Mouse (Mus musculus): Measurements from ENCODE around the gene Bag6. TPM values are rescaled to one million over a fixed set of nuclear protein-coding genes. Genes with fewer than 3 reads are reported as not detected.
"Not testable (repeated sequence)": the region's sequence is repeated elsewhere in the genome, so short reads cannot be mapped to it uniquely, and the experiment has no call there.

The Bag6 gene
- polyA plus RNA-seq, 1 experiment = 145 TPM

DNA sequence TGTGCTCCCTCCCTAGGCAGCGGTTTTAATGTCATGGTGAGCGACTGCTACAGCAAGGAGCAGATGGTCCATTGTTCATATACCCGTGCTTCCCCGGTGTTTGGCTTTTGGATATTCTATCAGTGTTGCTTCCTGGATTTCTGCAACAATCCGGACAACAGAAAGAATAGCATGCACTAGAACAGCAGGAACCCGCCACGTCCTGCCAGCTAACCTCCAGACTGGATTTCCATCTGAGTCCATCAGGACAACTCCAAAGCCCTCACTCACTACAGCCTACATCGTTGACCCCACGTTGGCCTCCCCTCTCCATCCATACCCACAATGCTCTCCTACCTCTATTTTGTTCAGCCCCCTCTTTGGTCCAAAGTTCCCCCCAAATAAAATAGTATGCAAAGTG, 23.2 kb upstream of the Bag6 start:
- no peak for DNase-seq
- 72% methylated on average over 9 of the region's 9 CpGs for WGBS
- Histone ChIP-seq H3K4me1 (ENCODE audit: control insufficient read depth, insufficient read depth, low read length) (no peaks in the 10 kb centered on the region), H3K4me3 (ENCODE audit: insufficient read depth, low read depth, low read length) (no peak overlapping the region), H3K27ac (ENCODE audit: insufficient read depth, low read depth, low read length) (no peak overlapping the region), H3K27me3 (replicated peaks; ENCODE audit: control insufficient read depth, insufficient read depth, low read length) (no peaks in the 10 kb centered on the region), H3K36me3 (ENCODE audit: control insufficient read depth, insufficient read depth, low read length) (no peaks in the 10 kb centered on the region)
- TF ChIP-seq POLR2A (IDR thresholded peaks at IDR 0.05; ENCODE audit: low read depth, low read length) = no peak

- H3K36me3 ChIP-seq (ENCODE audit: control insufficient read depth, insufficient read depth, low read length) = peaks cover 3% of the 10 kb centered on the region; the same call in 1 of the 2 replicates
Observed at GRCm38 (mm10) chr17:35115046-35116019, 19.6 kb upstream of the Bag6 start, which contains the start of gene Ly6g5b. Gene Ly6g5b (minus strand): TSS chr17:35115428.

DNA sequence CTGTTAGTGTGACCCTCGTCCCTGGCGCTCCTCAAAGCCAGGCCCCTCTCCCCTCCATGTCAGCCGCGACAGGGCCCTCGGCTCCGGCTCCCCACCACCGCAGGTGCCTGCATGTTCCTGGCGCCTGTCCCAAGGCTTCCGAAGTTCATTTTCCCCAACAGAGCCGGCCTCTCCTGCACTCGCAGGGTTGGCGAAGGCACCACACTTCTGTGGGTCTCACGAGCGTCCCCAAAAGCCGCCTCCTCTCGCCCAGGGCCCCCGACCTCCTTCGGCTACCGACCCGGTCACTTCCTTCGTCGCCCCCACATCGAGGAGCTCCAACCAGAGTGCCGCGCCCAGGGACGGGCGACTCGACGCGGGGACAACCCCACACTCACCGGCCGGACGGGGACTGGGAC, 14.2 kb upstream of the Bag6 start:
- WGBS = 1% methylated on average over 33 of the region's 33 CpGs
- peak; percentile 66 for DNase-seq
- TF ChIP-seq POLR2A (IDR thresholded peaks at IDR 0.05; ENCODE audit: low read depth, low read length) (no peak), CTCF (conservative IDR thresholded peaks at IDR 0.05; ENCODE audit: insufficient read depth, insufficient read length, low read depth, low read length) (no peak)

More at GRCm38 (mm10) chr17:35115046-35116019, 19.6 kb upstream of the Bag6 start, which contains the start of gene Ly6g5b:
- no peak for TF ChIP-seq POLR2A (IDR thresholded peaks at IDR 0.05; ENCODE audit: low read depth, low read length)
- TF ChIP-seq CTCF (conservative IDR thresholded peaks at IDR 0.05; ENCODE audit: insufficient read depth, insufficient read length, low read depth, low read length) = peak; percentile 51
- DNase-seq = peak; percentile 45
- WGBS = 82% methylated on average over 8 of the region's 8 CpGs
- no peak within 1 kb of the TSS for H3K27ac ChIP-seq (ENCODE audit: insufficient read depth, low read depth, low read length)
- peaks cover 3% of the 10 kb centered on the region; the same call in 1 of the 2 replicates for H3K4me1 ChIP-seq (ENCODE audit: control insufficient read depth, insufficient read depth, low read length)
- no peak within 1 kb of the TSS for H3K4me3 ChIP-seq (ENCODE audit: insufficient read depth, low read depth, low read length)
- H3K27me3 ChIP-seq (replicated peaks; ENCODE audit: control insufficient read depth, insufficient read depth, low read length) = no peaks in the 10 kb centered on the region

GRCm38 (mm10) chr17:35121143-35121799, 13.7 kb upstream of the Bag6 start, which contains the start of gene Gpank1:
Gene Gpank1 (plus strand): TSS chr17:35121455.
- DNase-seq = peak; percentile 99
- H3K27me3 ChIP-seq (replicated peaks; ENCODE audit: control insufficient read depth, insufficient read depth, low read length) = no peaks in the 10 kb centered on the region
- peak; percentile 40 for TF ChIP-seq POLR2A (IDR thresholded peaks at IDR 0.05; ENCODE audit: low read depth, low read length)
- no peak for TF ChIP-seq CTCF (conservative IDR thresholded peaks at IDR 0.05; ENCODE audit: insufficient read depth, insufficient read length, low read depth, low read length)
- WGBS = under 1% methylated on average over 50 of the region's 50 CpGs
- H3K36me3 ChIP-seq (ENCODE audit: control insufficient read depth, insufficient read depth, low read length) = peaks cover 3% of the 10 kb centered on the region; the same call in 1 of the 2 replicates
- peaks cover 15% of the 10 kb centered on the region; the same call in 1 of the 2 replicates for H3K4me1 ChIP-seq (ENCODE audit: control insufficient read depth, insufficient read depth, low read length)
- peak within 1 kb of the TSS; percentile 70 for H3K27ac ChIP-seq (ENCODE audit: insufficient read depth, low read depth, low read length)
- H3K4me3 ChIP-seq (ENCODE audit: insufficient read depth, low read depth, low read length) = peak within 1 kb of the TSS; percentile 84

More for the DNA sequence above, 14.2 kb upstream of the Bag6 start:
- peaks cover 14% of the 10 kb centered on the region; the same call in 1 of the 2 replicates for H3K4me1 ChIP-seq (ENCODE audit: control insufficient read depth, insufficient read depth, low read length)
- no peaks in the 10 kb centered on the region for H3K27me3 ChIP-seq (replicated peaks; ENCODE audit: control insufficient read depth, insufficient read depth, low read length)
- peaks cover 3% of the 10 kb centered on the region; the same call in 1 of the 2 replicates for H3K36me3 ChIP-seq (ENCODE audit: control insufficient read depth, insufficient read depth, low read length)
- peak overlapping the region; percentile 84 for H3K4me3 ChIP-seq (ENCODE audit: insufficient read depth, low read depth, low read length)
- peak overlapping the region; percentile 64 for H3K27ac ChIP-seq (ENCODE audit: insufficient read depth, low read depth, low read length)

DNA sequence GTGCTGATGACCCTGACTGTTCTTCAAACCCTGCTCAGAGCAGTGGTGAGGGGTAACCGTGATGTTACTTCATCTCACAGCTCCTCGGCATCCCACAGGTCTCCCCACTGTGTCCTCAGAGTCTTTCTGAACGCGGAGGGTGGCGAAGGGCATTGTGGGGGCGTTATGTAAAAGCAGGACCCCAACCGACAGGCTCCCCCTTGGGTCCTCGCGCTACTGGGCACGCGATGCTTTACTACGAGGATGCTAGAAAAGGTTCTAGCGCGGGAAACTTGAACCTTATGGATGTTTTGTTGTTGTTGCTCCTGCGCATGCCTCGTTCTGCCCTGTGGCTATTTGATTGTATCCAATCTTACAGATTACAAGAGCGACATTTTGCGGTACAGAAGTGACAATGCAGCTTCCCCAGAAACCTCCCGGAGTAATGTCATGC, 13.1 kb upstream of the Bag6 start, which contains the start of gene Csnk2b:
Csnk2b (minus strand) TSS at position 183 of the 433 bp plus-strand sequence.
- TF ChIP-seq CTCF (conservative IDR thresholded peaks at IDR 0.05; ENCODE audit: insufficient read depth, insufficient read length, low read depth, low read length) (peak; percentile 15; the same call in 1 of the 2 replicates), POLR2A (IDR thresholded peaks at IDR 0.05; ENCODE audit: low read depth, low read length) (no peak)
- Histone ChIP-seq H3K4me1 (ENCODE audit: control insufficient read depth, insufficient read depth, low read length) (peaks cover 18% of the 10 kb centered on the region; the same call in 1 of the 2 replicates), H3K27ac (ENCODE audit: insufficient read depth, low read depth, low read length) (peak within 1 kb of the TSS; percentile 70), H3K36me3 (ENCODE audit: control insufficient read depth, insufficient read depth, low read length) (peaks cover 3% of the 10 kb centered on the region; the same call in 1 of the 2 replicates), H3K4me3 (ENCODE audit: insufficient read depth, low read depth, low read length) (peak within 1 kb of the TSS; percentile 84), H3K27me3 (replicated peaks; ENCODE audit: control insufficient read depth, insufficient read depth, low read length) (no peaks in the 10 kb centered on the region)
- WGBS = under 1% methylated on average over 19 of the region's 19 CpGs
- peak; percentile 67 for DNase-seq

DNA sequence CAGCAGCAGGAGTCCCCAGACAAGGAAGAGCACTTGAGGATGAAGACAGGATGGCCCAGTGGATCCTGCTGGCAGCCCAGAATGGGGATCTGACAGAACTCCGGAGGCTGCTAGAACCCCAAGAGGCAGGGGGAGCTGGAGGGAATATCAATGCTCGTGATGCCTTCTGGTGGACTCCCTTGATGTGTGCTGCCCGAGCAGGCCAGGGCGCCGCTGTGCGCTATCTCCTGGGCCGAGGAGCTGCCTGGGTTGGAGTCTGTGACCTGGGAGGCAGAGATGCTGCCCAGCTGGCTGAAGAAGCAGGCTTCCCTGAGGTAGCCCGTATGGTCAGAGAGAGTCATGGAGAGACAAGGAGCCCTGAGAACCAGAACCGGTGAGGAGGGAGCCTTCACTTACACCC, 11.7 kb upstream of the Bag6 start:
- H3K27me3 ChIP-seq (replicated peaks; ENCODE audit: control insufficient read depth, insufficient read depth, low read length); H3K36me3 ChIP-seq (ENCODE audit: control insufficient read depth, insufficient read depth, low read length); DNase-seq; H3K4me3 ChIP-seq (ENCODE audit: insufficient read depth, low read depth, low read length); H3K27ac ChIP-seq (ENCODE audit: insufficient read depth, low read depth, low read length): not testable (repeated sequence)
- peaks cover 26% of the 10 kb centered on the region; the same call in 1 of the 2 replicates for H3K4me1 ChIP-seq (ENCODE audit: control insufficient read depth, insufficient read depth, low read length)
- WGBS = 93% methylated on average over 9 of the region's 9 CpGs

DNA sequence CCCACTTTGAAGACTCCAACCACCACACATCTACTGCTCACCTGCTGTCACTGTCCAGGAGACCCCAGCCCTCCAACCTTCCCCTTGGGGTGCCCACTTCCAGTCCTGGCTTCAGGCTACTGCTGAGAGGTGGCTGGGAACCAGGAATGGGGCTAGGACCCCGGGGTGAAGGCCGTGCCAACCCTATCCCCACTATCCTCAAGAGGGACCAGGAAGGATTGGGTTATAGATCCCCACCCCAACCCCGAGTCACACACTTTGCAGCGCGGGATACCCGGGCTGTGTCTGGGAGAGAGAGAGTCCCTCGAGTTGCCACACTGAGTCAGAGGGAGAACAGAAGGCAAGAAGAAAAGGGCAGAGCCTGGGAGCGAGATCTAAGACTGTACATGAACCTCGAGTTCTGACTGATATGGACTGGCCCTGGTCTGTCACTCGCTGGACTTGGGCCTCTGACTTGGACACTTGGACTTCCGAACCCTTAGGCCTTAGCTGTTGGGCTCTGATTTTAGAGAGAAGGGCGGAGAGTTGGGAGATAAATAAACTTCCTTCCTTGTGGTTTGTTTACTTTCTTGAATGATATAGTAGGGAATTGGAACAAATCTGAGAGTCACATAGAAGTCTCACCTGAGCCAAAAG, 10.6 kb upstream of the Bag6 start:
- WGBS = 80% methylated on average over 12 of the region's 12 CpGs
- H3K4me3 ChIP-seq (ENCODE audit: insufficient read depth, low read depth, low read length); H3K27me3 ChIP-seq (replicated peaks; ENCODE audit: control insufficient read depth, insufficient read depth, low read length); H3K36me3 ChIP-seq (ENCODE audit: control insufficient read depth, insufficient read depth, low read length): not testable (repeated sequence)
- peak overlapping the region; percentile 21; the same call in 1 of the 2 replicates for H3K27ac ChIP-seq (ENCODE audit: insufficient read depth, low read depth, low read length)
- H3K4me1 ChIP-seq (ENCODE audit: control insufficient read depth, insufficient read depth, low read length) = peaks cover 26% of the 10 kb centered on the region; the same call in 1 of the 2 replicates
- peak; percentile 62 for DNase-seq

All from kidney, adult 2 months (tissue).